Mouse (Mus musculus) kidney, postnatal 10 days (tissue): Measurements from ENCODE around the gene 1700088E04Rik.

ENCODE experiments used
- DNase-seq: peaks from one replicate; pipeline ENCODE4 v3.0.0; 2021; ENCODE audit warnings: mixed read lengths

1700088E04Rik gene

GRCm38 (mm10) chr15:79098220-79098619 is 42.8 kb downstream of the 1700088E04Rik start:
- peak; percentile 46 for DNase-seq

- peak; percentile 81 for DNase-seq
Observed at GRCm38 (mm10) chr15:79097611-79098025, 43.4 kb downstream of the 1700088E04Rik start.

- no peak for DNase-seq
Observed at GRCm38 (mm10) chr15:79097135-79097534, 43.9 kb downstream of the 1700088E04Rik start.

- DNase-seq, result peak; percentile 71
Observed at GRCm38 (mm10) chr15:79096556-79096955, 44.5 kb downstream of the 1700088E04Rik start.

- DNase-seq, result no peak
Observed at GRCm38 (mm10) chr15:79095483-79095882, 45.6 kb downstream of the 1700088E04Rik start.

- peak; percentile 75 for DNase-seq
Observed at GRCm38 (mm10) chr15:79093083-79093839, 47.8 kb downstream of the 1700088E04Rik start.

GRCm38 (mm10) chr15:79092284-79092683 is 48.8 kb downstream of the 1700088E04Rik start:
- no peak for DNase-seq

- DNase-seq, result no peak
Observed at GRCm38 (mm10) chr15:79079567-79079966, 61.5 kb downstream of the 1700088E04Rik start.
